Mouse (Mus musculus): ENCODE data around the gene Dnm3.

The Dnm3 gene

GRCm38 (mm10) chr1:162074626-162075410, 403.0 kb downstream of the Dnm3 start:
- DNase-seq (ENCODE audit: low spot score in 2 of 2), result no peak

GRCm38 (mm10) chr1:162072917-162073578, 404.8 kb downstream of the Dnm3 start:
- no peak for DNase-seq (ENCODE audit: low spot score in 2 of 2)

DNA sequence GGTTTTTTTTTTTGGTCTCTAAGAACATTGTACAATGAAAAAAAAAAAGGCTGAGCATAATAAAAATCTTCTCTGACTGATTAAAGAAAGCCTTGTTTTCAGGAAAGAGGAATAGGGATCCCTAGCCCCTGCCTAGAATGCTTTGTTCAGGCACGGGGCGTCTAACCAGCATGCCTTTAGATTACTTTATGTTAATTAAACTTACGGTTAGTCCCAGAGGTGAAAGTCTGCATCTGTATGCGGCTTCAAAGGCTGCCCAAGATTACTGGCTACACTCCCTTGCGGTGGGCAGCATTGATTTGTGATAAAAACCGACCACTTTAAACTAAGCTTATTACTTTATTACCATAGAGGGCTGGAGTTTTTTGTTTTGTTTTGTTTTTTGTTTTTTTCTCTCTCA, 424.2 kb downstream of the Dnm3 start:
- DNase-seq (ENCODE audit: low spot score in 2 of 2), result no peak

DNA sequence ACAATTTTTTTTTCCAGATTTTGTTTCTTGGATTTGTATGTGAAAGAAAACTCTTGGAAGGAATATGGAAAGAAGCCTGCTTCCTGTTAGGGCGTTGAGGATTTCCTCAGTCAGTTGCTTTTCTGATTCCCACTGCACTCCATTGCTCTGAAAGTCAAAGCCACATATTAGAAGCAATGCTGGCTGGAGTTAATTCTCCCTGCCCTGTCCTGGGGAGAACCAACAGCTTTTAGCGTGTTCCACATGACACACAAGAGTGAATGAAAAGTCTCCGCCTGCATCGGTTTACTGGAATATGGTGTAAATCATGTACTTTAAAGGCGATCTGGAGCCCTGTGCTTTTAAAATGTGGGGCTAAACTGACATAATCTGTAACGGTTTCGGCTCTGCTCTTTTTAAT, 424.6 kb downstream of the Dnm3 start:
- DNase-seq (ENCODE audit: low spot score in 2 of 2), result no peak

GRCm38 (mm10) chr1:162052755-162053154, 425.1 kb downstream of the Dnm3 start:
- DNase-seq (ENCODE audit: low spot score in 2 of 2), result no peak

- no peak for DNase-seq (ENCODE audit: low spot score in 2 of 2)
Observed at GRCm38 (mm10) chr1:162052138-162052537, 425.7 kb downstream of the Dnm3 start.

GRCm38 (mm10) chr1:162051710-162052109, 426.1 kb downstream of the Dnm3 start:
- no peak for DNase-seq (ENCODE audit: low spot score in 2 of 2)

DNA sequence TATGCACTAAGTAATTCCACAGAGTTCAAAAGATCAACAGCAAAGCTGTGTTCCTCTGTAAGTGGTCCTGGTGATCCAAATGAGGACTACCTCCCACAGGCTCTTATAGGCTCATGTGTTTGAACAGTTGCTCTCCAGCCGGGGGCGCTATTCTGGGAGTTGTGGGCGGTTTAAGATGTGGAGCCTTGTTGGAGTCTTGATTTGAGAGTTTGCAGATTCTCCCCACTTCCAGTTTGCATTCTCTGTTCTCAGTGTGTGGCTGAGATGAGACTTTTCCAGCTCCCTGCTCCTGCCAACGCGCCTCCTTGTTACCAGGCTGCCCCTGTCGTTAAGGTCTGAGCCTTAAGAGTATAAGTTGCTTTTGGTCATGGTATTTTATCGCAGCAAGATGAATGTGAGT, 430.2 kb downstream of the Dnm3 start:
- DNase-seq (ENCODE audit: low spot score in 2 of 2), result no peak

- no peak for DNase-seq (ENCODE audit: low spot score in 2 of 2)
Observed at GRCm38 (mm10) chr1:162043788-162044717, 433.8 kb downstream of the Dnm3 start.

- no peak for DNase-seq (ENCODE audit: low spot score in 2 of 2)
Observed at GRCm38 (mm10) chr1:162043216-162043615, 434.6 kb downstream of the Dnm3 start.

GRCm38 (mm10) chr1:162042384-162042783, 435.4 kb downstream of the Dnm3 start:
- no peak for DNase-seq (ENCODE audit: low spot score in 2 of 2)

- DNase-seq (ENCODE audit: low spot score in 2 of 2), result no peak
Observed at GRCm38 (mm10) chr1:162040490-162041274, 437.2 kb downstream of the Dnm3 start.

- no peak for DNase-seq (ENCODE audit: low spot score in 2 of 2)
Observed at GRCm38 (mm10) chr1:162039808-162040207, 438.0 kb downstream of the Dnm3 start.

- DNase-seq (ENCODE audit: low spot score in 2 of 2), result no peak
Observed at GRCm38 (mm10) chr1:162039011-162039595, 438.7 kb downstream of the Dnm3 start.

DNA sequence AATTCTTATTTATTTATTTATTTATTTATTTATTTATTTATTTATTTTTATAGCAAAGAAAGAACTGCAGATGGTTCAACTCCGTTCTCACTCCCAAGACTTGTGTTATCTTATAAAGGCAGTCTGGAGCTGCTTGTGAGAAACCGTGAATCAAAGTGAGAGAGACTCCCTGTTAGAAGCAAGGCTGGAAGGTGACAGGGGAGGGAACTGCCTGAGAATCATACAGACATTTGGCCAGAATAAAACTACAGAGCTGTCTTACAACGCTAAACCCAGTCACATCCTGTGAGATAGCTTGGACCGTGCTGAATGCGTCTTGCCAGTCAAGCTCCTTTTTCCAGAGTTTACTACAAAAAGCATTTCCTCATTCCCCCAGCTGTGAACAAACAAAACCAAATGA, 439.4 kb downstream of the Dnm3 start:
- DNase-seq (ENCODE audit: low spot score in 2 of 2), result no peak

GRCm38 (mm10) chr1:162037968-162038421, 439.8 kb downstream of the Dnm3 start:
- peak in 1 of 2 experiments; percentile 57 for DNase-seq (ENCODE audit: low spot score in 2 of 2)

GRCm38 (mm10) chr1:162037185-162037765, 440.6 kb downstream of the Dnm3 start:
- DNase-seq (ENCODE audit: low spot score in 2 of 2), result no peak

DNA sequence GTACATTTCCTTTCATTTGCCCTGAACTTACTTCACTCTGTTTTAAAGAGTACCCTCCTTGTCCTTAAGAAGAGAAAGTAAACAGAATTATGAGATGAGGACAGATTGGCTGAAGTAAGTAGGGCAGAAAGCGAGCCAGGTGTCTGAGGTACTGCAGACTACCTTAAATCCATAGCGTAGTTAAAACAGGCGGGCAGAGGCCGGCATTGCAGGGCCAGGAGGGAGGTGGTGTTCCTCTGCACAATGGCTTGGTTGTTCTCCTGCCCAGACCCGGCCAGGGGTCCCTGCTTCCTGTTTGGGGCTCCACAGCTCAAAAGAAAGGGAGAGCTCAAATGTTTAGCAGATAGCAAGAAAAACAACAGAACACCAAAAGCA, 441.4 kb downstream of the Dnm3 start:
- no peak for DNase-seq (ENCODE audit: low spot score in 2 of 2)

DNA sequence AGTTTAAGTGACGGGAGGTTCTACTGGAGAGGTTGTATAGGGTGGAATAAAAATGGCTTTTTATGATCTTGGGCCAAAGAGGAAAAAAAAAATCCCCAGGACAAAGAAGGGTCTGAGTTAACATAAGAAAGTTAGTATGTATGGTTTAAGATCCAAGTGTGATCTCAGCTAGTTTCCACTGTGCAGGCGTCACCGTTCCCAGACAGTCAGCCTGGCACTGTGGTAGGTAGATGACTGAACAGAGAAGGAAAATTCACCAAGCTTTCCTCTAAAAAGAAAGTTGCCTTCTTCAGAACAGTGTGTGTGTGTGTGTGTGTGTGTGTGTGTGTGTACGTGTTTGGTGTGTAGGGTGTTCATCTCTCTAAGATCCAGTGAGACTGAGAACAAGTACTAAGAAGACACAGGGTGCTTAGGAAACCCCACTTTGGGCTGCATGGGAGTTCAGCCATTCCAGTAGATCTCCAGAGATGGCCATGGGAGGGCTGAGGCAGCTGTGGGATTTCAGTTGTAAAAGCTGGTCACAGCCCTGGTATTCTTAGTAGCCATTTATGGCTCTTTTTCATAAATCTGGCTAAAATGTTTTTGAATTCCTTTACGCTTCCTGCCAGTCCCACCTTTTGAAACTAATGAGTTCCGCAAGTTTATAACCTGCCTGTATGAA, 441.9 kb downstream of the Dnm3 start:
- no peak for DNase-seq (ENCODE audit: low spot score in 2 of 2)

DNA sequence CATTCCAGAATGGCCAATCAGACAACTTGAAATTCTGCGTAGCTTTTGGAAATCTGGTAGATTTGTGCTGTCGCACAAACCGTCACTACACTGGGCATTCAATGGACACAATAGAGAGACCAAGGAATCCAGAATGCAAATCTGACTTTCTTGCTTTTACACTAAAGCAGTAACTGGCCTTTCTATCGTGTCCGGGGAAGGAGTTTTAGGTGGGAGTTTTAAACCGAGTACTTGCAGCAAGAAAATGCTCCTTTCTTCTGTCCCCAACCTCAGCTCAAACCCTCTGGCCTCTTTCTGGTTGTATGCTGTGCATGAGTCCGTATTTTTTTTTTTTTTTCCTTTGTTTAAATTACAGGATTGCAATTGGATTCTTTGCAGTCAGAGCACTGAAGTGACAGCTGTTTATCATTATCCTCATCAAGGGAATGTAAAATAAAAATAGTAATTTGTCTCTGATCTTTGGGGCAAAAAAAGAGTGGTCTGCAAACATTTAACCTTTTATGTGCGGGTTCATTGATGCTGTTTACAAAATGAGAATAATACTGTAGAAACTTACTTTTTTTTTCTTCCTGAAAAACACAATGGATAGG, 454.1 kb downstream of the Dnm3 start:
- DNase-seq (ENCODE audit: low spot score in 2 of 2), result no peak

All from urinary bladder, postnatal 4 days (tissue).